Mouse (Mus musculus) E14TG2a.4 (cell line): ENCODE results near the gene Rnf43.

Experiments used
- H3K27me3 ChIP-seq: 2 replicates; pipeline ENCODE4 v1.6.1; 2014; ENCODE audit warnings: low read length, control low read depth; ENCODE audit not compliant: insufficient read depth
- H3K36me3 ChIP-seq: 2 replicates; pipeline ENCODE4 v1.6.1; 2014; ENCODE audit warnings: low read length, control low read depth; ENCODE audit not compliant: insufficient read depth
- H3K4me1 ChIP-seq: replicated peaks from 2 replicates; pipeline ENCODE4 v1.6.1; 2014; ENCODE audit warnings: low read depth, low read length, control low read depth
- H3K4me3 ChIP-seq: replicated peaks from 2 replicates; pipeline ENCODE4 v1.5.1; 2014; ENCODE audit warnings: mild to moderate bottlenecking, low read length
- H3K9me3 ChIP-seq: 2 replicates; pipeline ENCODE4 v1.6.1; 2014; ENCODE audit warnings: low read length, control low read depth
- CTCF ChIP-seq: conservative IDR thresholded peaks from 2 replicates; pipeline ENCODE4 v1.5.1; 2014; ENCODE audit warnings: low read length
- NANOG ChIP-seq: IDR thresholded peaks from 2 replicates; pipeline ENCODE4 v1.6.1; 2014; ENCODE audit warnings: borderline replicate concordance, low read length, mixed read lengths
- POU5F1 ChIP-seq: IDR thresholded peaks from 2 replicates; pipeline ENCODE4 v1.6.1; 2014; ENCODE audit warnings: low read length, borderline replicate concordance

Gene Rnf43

GRCm38 (mm10) chr11:87697131-87697682 is 34.7 kb downstream of the Rnf43 start:
- TF ChIP-seq POU5F1 (no peak), NANOG (no peak), CTCF (no peak)
- Histone ChIP-seq H3K9me3 (no peaks in the 10 kb centered on the region), H3K4me3 (no peak overlapping the region), H3K36me3 (no peaks in the 10 kb centered on the region), H3K4me1 (peaks cover 4% of the 10 kb centered on the region; the same call in 1 of the 2 replicates), H3K27me3 (peaks cover 8% of the 10 kb centered on the region; the same call in 1 of the 2 replicates)

GRCm38 (mm10) chr11:87698126-87698525 is 35.6 kb downstream of the Rnf43 start:
- H3K36me3 ChIP-seq = no peaks in the 10 kb centered on the region

GRCm38 (mm10) chr11:87701108-87701507 is 38.6 kb downstream of the Rnf43 start:
- Histone ChIP-seq H3K4me3 (no peak overlapping the region), H3K9me3 (no peaks in the 10 kb centered on the region), H3K27me3 (peaks cover 21% of the 10 kb centered on the region; the same call in 1 of the 2 replicates), H3K4me1 (peaks cover 4% of the 10 kb centered on the region; the same call in 1 of the 2 replicates), H3K36me3 (no peaks in the 10 kb centered on the region)
- TF ChIP-seq CTCF (no peak), NANOG (no peak), POU5F1 (no peak)

More at GRCm38 (mm10) chr11:87698126-87698525, 35.6 kb downstream of the Rnf43 start:
- TF ChIP-seq CTCF = no peak
- no peak for TF ChIP-seq POU5F1
- no peak for TF ChIP-seq NANOG
- H3K27me3 ChIP-seq = peaks cover 11% of the 10 kb centered on the region; the same call in 1 of the 2 replicates
- H3K4me1 ChIP-seq = peaks cover 4% of the 10 kb centered on the region; the same call in 1 of the 2 replicates
- no peak overlapping the region for H3K4me3 ChIP-seq
- H3K9me3 ChIP-seq = no peaks in the 10 kb centered on the region

- Histone ChIP-seq H3K36me3 (no peaks in the 10 kb centered on the region), H3K27me3 (peaks cover 27% of the 10 kb centered on the region), H3K9me3 (no peaks in the 10 kb centered on the region), H3K4me1 (peaks cover 11% of the 10 kb centered on the region), H3K4me3 (no peak overlapping the region)
- TF ChIP-seq CTCF (no peak), POU5F1 (no peak), NANOG (no peak)
Measured at GRCm38 (mm10) chr11:87701877-87702620, 39.5 kb downstream of the Rnf43 start.

- peaks cover 21% of the 10 kb centered on the region for H3K4me1 ChIP-seq
- H3K36me3 ChIP-seq = no peaks in the 10 kb centered on the region
- TF ChIP-seq NANOG (no peak), POU5F1 (no peak), CTCF (no peak)
- H3K27me3 ChIP-seq = peaks cover 35% of the 10 kb centered on the region
- no peaks in the 10 kb centered on the region for H3K9me3 ChIP-seq
- no peak overlapping the region for H3K4me3 ChIP-seq
Measured at GRCm38 (mm10) chr11:87703654-87704053, 41.1 kb downstream of the Rnf43 start.

GRCm38 (mm10) chr11:87704289-87704688 is 41.8 kb downstream of the Rnf43 start:
- Histone ChIP-seq H3K27me3 (peaks cover 41% of the 10 kb centered on the region), H3K36me3 (no peaks in the 10 kb centered on the region)
- TF ChIP-seq CTCF (no peak), POU5F1 (no peak), NANOG (no peak)

GRCm38 (mm10) chr11:87707570-87707969 is 45.0 kb downstream of the Rnf43 start:
- Histone ChIP-seq H3K9me3 (no peaks in the 10 kb centered on the region), H3K4me1 (peaks cover 57% of the 10 kb centered on the region), H3K36me3 (no peaks in the 10 kb centered on the region), H3K4me3 (no peak overlapping the region), H3K27me3 (peaks cover 63% of the 10 kb centered on the region)
- TF ChIP-seq POU5F1 (no peak), CTCF (no peak), NANOG (no peak)

More at GRCm38 (mm10) chr11:87704289-87704688, 41.8 kb downstream of the Rnf43 start:
- H3K4me1 ChIP-seq = peaks cover 27% of the 10 kb centered on the region
- no peak overlapping the region for H3K4me3 ChIP-seq
- no peaks in the 10 kb centered on the region for H3K9me3 ChIP-seq

GRCm38 (mm10) chr11:87708979-87709378 is 46.5 kb downstream of the Rnf43 start:
- Histone ChIP-seq H3K4me3 (peak overlapping the region; percentile 68; the same call in 1 of the 2 replicates), H3K9me3 (no peaks in the 10 kb centered on the region), H3K36me3 (no peaks in the 10 kb centered on the region), H3K4me1 (peaks cover 57% of the 10 kb centered on the region), H3K27me3 (peaks cover 69% of the 10 kb centered on the region)
- TF ChIP-seq POU5F1 (no peak), CTCF (no peak), NANOG (no peak)
